Mouse (Mus musculus): ENCODE data around the gene Rtn4r. TPM values are rescaled to one million over a fixed set of nuclear protein-coding genes. Genes with fewer than 3 reads are reported as not detected.
A peak's percentile ranks its signal among the peaks of the same experiment; 100 is the strongest.

Rtn4r gene
- polyA plus RNA-seq (2014; fragmentation: Nextera tagmentation; extraction: Ambion mirVana) = 3.6 and 4.7 TPM in 2 replicates

GRCm38 (mm10) chr16:18127241-18127861 lies at the start of gene Rtn4r:
Rtn4r (plus strand) TSS chr16:18127642.
- peaks cover 9% of the 10 kb centered on the region for H3K4me1 ChIP-seq (ENCODE audit: control insufficient read depth, insufficient read depth, low read length)
- peaks cover 41% of the 10 kb centered on the region for H3K27me3 ChIP-seq (ENCODE audit: control insufficient read depth, insufficient read depth, low read length)
- H3K27ac ChIP-seq (ENCODE audit: low read depth, low read length) = no peak within 1 kb of the TSS

GRCm38 (mm10) chr16:18078314-18079015 lies 49.0 kb upstream of the Rtn4r start:
- peaks cover 5% of the 10 kb centered on the region; the same call in 1 of the 2 replicates for H3K36me3 ChIP-seq (ENCODE audit: control insufficient read depth, insufficient read depth, low read length)
- H3K9me3 ChIP-seq (ENCODE audit: control insufficient read depth, low read length) = no peaks in the 10 kb centered on the region
- no peak overlapping the region for H3K4me3 ChIP-seq (ENCODE audit: low read length)
- ATAC-seq (ENCODE audit: low FRiP score, low TSS enrichment) = no peak
- H3K27me3 ChIP-seq (ENCODE audit: control insufficient read depth, insufficient read depth, low read length) = no peaks in the 10 kb centered on the region
- 94% methylated on average over 5 of the region's 5 CpGs for WGBS
- no peak overlapping the region for H3K4me2 ChIP-seq (replicated peaks; ENCODE audit: low read depth, low read length)
- H3K9ac ChIP-seq (ENCODE audit: low read depth, low read length) = no peak overlapping the region
- 0 out of 2 replicates have a peak, but pooled peaks cover 3% of the 10 kb centered on the region for H3K4me1 ChIP-seq (ENCODE audit: control insufficient read depth, insufficient read depth, low read length)
- H3K27ac ChIP-seq (ENCODE audit: low read depth, low read length) = no peak overlapping the region

More at GRCm38 (mm10) chr16:18127241-18127861, at the start of gene Rtn4r:
- no peaks in the 10 kb centered on the region for H3K36me3 ChIP-seq (ENCODE audit: control insufficient read depth, insufficient read depth, low read length)
- peak within 1 kb of the TSS; percentile 100 for H3K4me2 ChIP-seq (replicated peaks; ENCODE audit: low read depth, low read length)
- no peaks in the 10 kb centered on the region for H3K9me3 ChIP-seq (ENCODE audit: control insufficient read depth, low read length)
- H3K9ac ChIP-seq (ENCODE audit: low read depth, low read length) = peak within 1 kb of the TSS; percentile 75
- peak within 1 kb of the TSS; percentile 60 for H3K4me3 ChIP-seq (ENCODE audit: low read length)
- WGBS = 1% methylated on average over 73 of the region's 96 CpGs
- ATAC-seq (ENCODE audit: low FRiP score, low TSS enrichment) = peak; percentile 78

GRCm38 (mm10) chr16:18079300-18079699 lies 48.1 kb upstream of the Rtn4r start:
- Histone ChIP-seq H3K4me1 (ENCODE audit: control insufficient read depth, insufficient read depth, low read length) (0 out of 2 replicates have a peak, but pooled peaks cover 4% of the 10 kb centered on the region), H3K27ac (ENCODE audit: low read depth, low read length) (no peak overlapping the region), H3K9ac (ENCODE audit: low read depth, low read length) (no peak overlapping the region), H3K4me2 (replicated peaks; ENCODE audit: low read depth, low read length) (no peak overlapping the region), H3K9me3 (ENCODE audit: control insufficient read depth, low read length) (no peaks in the 10 kb centered on the region), H3K36me3 (ENCODE audit: control insufficient read depth, insufficient read depth, low read length) (peaks cover 5% of the 10 kb centered on the region; the same call in 1 of the 2 replicates), H3K4me3 (ENCODE audit: low read length) (no peak overlapping the region), H3K27me3 (ENCODE audit: control insufficient read depth, insufficient read depth, low read length) (no peaks in the 10 kb centered on the region)
- no peak for ATAC-seq (ENCODE audit: low FRiP score, low TSS enrichment)
- whole genome bisulfite sequencing = 90% methylated on average over 2 of the region's 2 CpGs

GRCm38 (mm10) chr16:18080171-18080570 lies 47.3 kb upstream of the Rtn4r start:
- Histone ChIP-seq H3K36me3 (ENCODE audit: control insufficient read depth, insufficient read depth, low read length) (0 out of 2 replicates have a peak, but pooled peaks cover 5% of the 10 kb centered on the region), H3K4me3 (ENCODE audit: low read length) (no peak overlapping the region), H3K9me3 (ENCODE audit: control insufficient read depth, low read length) (no peaks in the 10 kb centered on the region), H3K27me3 (ENCODE audit: control insufficient read depth, insufficient read depth, low read length) (no peaks in the 10 kb centered on the region), H3K4me2 (replicated peaks; ENCODE audit: low read depth, low read length) (no peak overlapping the region), H3K4me1 (ENCODE audit: control insufficient read depth, insufficient read depth, low read length) (0 out of 2 replicates have a peak, but pooled peaks cover 4% of the 10 kb centered on the region), H3K27ac (ENCODE audit: low read depth, low read length) (no peak overlapping the region), H3K9ac (ENCODE audit: low read depth, low read length) (no peak overlapping the region)
- no peak for ATAC-seq (ENCODE audit: low FRiP score, low TSS enrichment)
- 84% methylated on average over 7 of the region's 7 CpGs for WGBS

GRCm38 (mm10) chr16:18081149-18081827 lies 46.2 kb upstream of the Rtn4r start:
- H3K4me3 ChIP-seq (ENCODE audit: low read length) = no peak overlapping the region
- no peaks in the 10 kb centered on the region for H3K9me3 ChIP-seq (ENCODE audit: control insufficient read depth, low read length)
- H3K36me3 ChIP-seq (ENCODE audit: control insufficient read depth, insufficient read depth, low read length) = 0 out of 2 replicates have a peak, but pooled peaks cover 2% of the 10 kb centered on the region
- no peak overlapping the region for H3K4me2 ChIP-seq (replicated peaks; ENCODE audit: low read depth, low read length)
- 76% methylated on average over 10 of the region's 10 CpGs for WGBS
- H3K27me3 ChIP-seq (ENCODE audit: control insufficient read depth, insufficient read depth, low read length) = no peaks in the 10 kb centered on the region
- H3K4me1 ChIP-seq (ENCODE audit: control insufficient read depth, insufficient read depth, low read length) = 0 out of 2 replicates have a peak, but pooled peaks cover 4% of the 10 kb centered on the region
- ATAC-seq (ENCODE audit: low FRiP score, low TSS enrichment) = no peak
- H3K27ac ChIP-seq (ENCODE audit: low read depth, low read length) = no peak overlapping the region
- H3K9ac ChIP-seq (ENCODE audit: low read depth, low read length) = no peak overlapping the region

GRCm38 (mm10) chr16:18082291-18082690 lies 45.2 kb upstream of the Rtn4r start:
- no peak overlapping the region for H3K9ac ChIP-seq (ENCODE audit: low read depth, low read length)
- H3K4me3 ChIP-seq (ENCODE audit: low read length) = no peak overlapping the region
- H3K4me2 ChIP-seq (replicated peaks; ENCODE audit: low read depth, low read length) = no peak overlapping the region
- no peak for ATAC-seq (ENCODE audit: low FRiP score, low TSS enrichment)
- H3K27me3 ChIP-seq (ENCODE audit: control insufficient read depth, insufficient read depth, low read length) = no peaks in the 10 kb centered on the region
- 92% methylated on average over 1 of the region's 1 CpGs for WGBS
- H3K36me3 ChIP-seq (ENCODE audit: control insufficient read depth, insufficient read depth, low read length) = no peaks in the 10 kb centered on the region
- no peaks in the 10 kb centered on the region for H3K9me3 ChIP-seq (ENCODE audit: control insufficient read depth, low read length)
- H3K4me1 ChIP-seq (ENCODE audit: control insufficient read depth, insufficient read depth, low read length) = 0 out of 2 replicates have a peak, but pooled peaks cover 4% of the 10 kb centered on the region
- no peak overlapping the region for H3K27ac ChIP-seq (ENCODE audit: low read depth, low read length)

GRCm38 (mm10) chr16:18083231-18083951 lies 44.1 kb upstream of the Rtn4r start:
- 80% methylated on average over 18 of the region's 18 CpGs for WGBS
- peak overlapping the region; percentile 28; the same call in 1 of the 2 replicates for H3K9ac ChIP-seq (ENCODE audit: low read depth, low read length)

GRCm38 (mm10) chr16:18084262-18084661 lies 43.2 kb upstream of the Rtn4r start:
- no peak overlapping the region for H3K4me2 ChIP-seq (replicated peaks; ENCODE audit: low read depth, low read length)
- no peak overlapping the region for H3K27ac ChIP-seq (ENCODE audit: low read depth, low read length)
- H3K9ac ChIP-seq (ENCODE audit: low read depth, low read length) = no peak overlapping the region
- peaks cover 12% of the 10 kb centered on the region; the same call in 1 of the 2 replicates for H3K4me1 ChIP-seq (ENCODE audit: control insufficient read depth, insufficient read depth, low read length)
- WGBS = 91% methylated on average over 7 of the region's 7 CpGs
- no peaks in the 10 kb centered on the region for H3K9me3 ChIP-seq (ENCODE audit: control insufficient read depth, low read length)
- ATAC-seq (ENCODE audit: low FRiP score, low TSS enrichment) = no peak
- H3K4me3 ChIP-seq (ENCODE audit: low read length) = no peak overlapping the region
- H3K36me3 ChIP-seq (ENCODE audit: control insufficient read depth, insufficient read depth, low read length) = no peaks in the 10 kb centered on the region
- H3K27me3 ChIP-seq (ENCODE audit: control insufficient read depth, insufficient read depth, low read length) = no peaks in the 10 kb centered on the region

More at GRCm38 (mm10) chr16:18083231-18083951, 44.1 kb upstream of the Rtn4r start:
- no peak overlapping the region for H3K4me2 ChIP-seq (replicated peaks; ENCODE audit: low read depth, low read length)
- H3K9me3 ChIP-seq (ENCODE audit: control insufficient read depth, low read length) = no peaks in the 10 kb centered on the region
- no peaks in the 10 kb centered on the region for H3K36me3 ChIP-seq (ENCODE audit: control insufficient read depth, insufficient read depth, low read length)
- no peaks in the 10 kb centered on the region for H3K27me3 ChIP-seq (ENCODE audit: control insufficient read depth, insufficient read depth, low read length)
- H3K27ac ChIP-seq (ENCODE audit: low read depth, low read length) = no peak overlapping the region
- no peak overlapping the region for H3K4me3 ChIP-seq (ENCODE audit: low read length)
- no peak for ATAC-seq (ENCODE audit: low FRiP score, low TSS enrichment)
- H3K4me1 ChIP-seq (ENCODE audit: control insufficient read depth, insufficient read depth, low read length) = peaks cover 12% of the 10 kb centered on the region; the same call in 1 of the 2 replicates
